Mouse (Mus musculus): ENCODE data around the gene Tfap2e.

GRCm38 (mm10) chr4:126752608-126753141 is 16.6 kb upstream of the Tfap2e start:
- TF ChIP-seq CTCF (conservative IDR thresholded peaks at IDR 0.05; ENCODE audit: insufficient read depth, insufficient read length, low read depth, low read length), result no peak
- no peak for TF ChIP-seq POLR2A (IDR thresholded peaks at IDR 0.05; ENCODE audit: low read depth, low read length)
